In the genomic region with DNA sequence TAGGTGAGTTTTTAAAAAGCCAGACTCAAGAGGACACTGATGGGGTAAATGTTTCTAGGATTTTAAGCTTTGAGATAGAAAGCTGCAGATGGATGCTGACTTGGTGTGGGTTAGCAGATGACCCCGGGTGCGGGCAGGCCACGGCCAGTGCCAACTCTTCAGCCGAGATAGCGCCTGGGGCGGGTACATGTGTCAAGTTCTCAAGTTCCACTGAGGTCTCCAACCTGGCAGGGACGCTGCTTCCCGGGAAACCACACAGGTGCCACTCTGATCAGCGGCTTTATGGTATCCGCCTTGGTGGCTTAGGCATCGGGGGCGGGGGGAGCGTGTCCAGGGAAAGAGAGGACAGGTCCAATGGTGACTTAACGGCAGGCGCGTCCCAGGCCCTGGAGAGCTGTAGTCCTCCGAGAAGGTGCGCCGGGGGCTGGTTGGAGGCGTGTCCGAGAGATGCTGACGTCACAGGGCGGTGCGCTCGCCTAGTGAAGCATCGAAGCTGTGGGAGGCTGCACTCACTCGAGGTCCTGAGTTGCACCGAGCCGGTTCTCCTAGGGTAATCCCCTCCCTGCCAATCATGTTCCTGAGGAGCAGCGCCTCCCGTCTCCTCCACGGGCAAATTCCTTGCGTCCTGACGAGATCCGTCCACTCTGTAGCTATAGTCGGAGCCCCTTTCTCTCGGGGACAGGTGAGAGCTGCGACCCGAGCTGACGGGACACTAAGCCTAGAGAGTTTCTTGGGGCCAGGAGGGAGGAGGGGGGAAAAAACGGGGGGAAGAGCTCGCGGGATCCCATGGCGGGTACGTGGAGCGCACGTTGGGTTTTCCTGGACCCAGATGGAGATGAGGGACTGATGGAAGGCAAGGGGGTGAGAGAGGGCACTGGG, we compare ENCODE assay signal across 8 mouse cellular contexts. TPM values are rescaled to one million over a fixed set of nuclear protein-coding genes. Genes with fewer than 3 reads are reported as not detected.
DNase-seq lines count a peak whose midpoint lies in the region; TF ChIP-seq lines count a peak whose summit lies in the region.

A gene (plus strand): TSS at position 479 of the 879 bp plus-strand sequence.

- DNase-seq in ZHBTc4 (ENCODE audit: low read depth, low spot score): peak; percentile 88
- peak; percentile 77 to 80 for DNase-seq in cerebellum, postnatal 36 days
- DNase-seq in frontal cortex, postnatal 25 days (ENCODE audit: low spot score in 2 of 2): peak; percentile 36 to 59
- DNase-seq in induced T-regulatory cell, adult 2 months (ENCODE audit: low read depth): peak; percentile 87
- DNase-seq in left cerebral cortex, adult 2 months (ENCODE audit: extremely low spot score in 1 of 2, low spot score in 2 of 2): peak; percentile 72 to 74
- DNase-seq in lung, postnatal 4 days: peak; percentile 86 to 89
- peak; percentile 70 for DNase-seq in retina, postnatal 7 days (ENCODE audit: low read depth, low spot score)
- peak; percentile 66 for DNase-seq in urinary bladder, adult 2 months (ENCODE audit: low spot score)

- intact Hi-C loops in left cerebral cortex, adult 2 months (cut with DNase I): no loop called here

- H3K27ac ChIP-seq in left cerebral cortex, adult 2 months: no peak within 1 kb of the TSS

- peak within 1 kb of the TSS; percentile 48 for H3K4me3 ChIP-seq in left cerebral cortex, adult 2 months

- no peak for TF ChIP-seq CTCF in left cerebral cortex, adult 2 months (IDR thresholded peaks at IDR 0.05)

RNA-seq across cellular contexts. Expression of the gene that starts here (rescaled TPM):
- total RNA-seq in left cerebral cortex, adult 2 months (2021): 1 to 10 TPM; 2.2 to 2.3 TPM
- polyA plus RNA-seq in urinary bladder, adult 2 months (2012; rRNA removed): 18.9 and 24.4 TPM in 2 replicates
